In genomic region chr10:80075924-80076323, GRCm38 (mm10) we compare ENCODE assay signal across 9 mouse cellular contexts. TPM values are rescaled to one million over a fixed set of nuclear protein-coding genes. Genes with fewer than 3 reads are reported as not detected.
DNase-seq lines count a peak whose midpoint lies in the region; ATAC-seq and TF ChIP-seq lines count a peak whose summit lies in the region.
"Had no signal": no experiment of that assay in that cellular context is flagged by ENCODE, and none has a peak within 500 bp of the region (broad histone marks: within the 10 kb centered on the region; RNA-seq: fewer than 3 reads in every experiment).

No protein-coding gene starts in this region.

- peaks cover 42% of the 10 kb centered on the region for H3K79me2 ChIP-seq in macrophage (ENCODE audit: inconsistent target)

- H3K9ac ChIP-seq in neural tube, embryonic 15.5 days (replicated peaks): no peak overlapping the region
- H3K9ac ChIP-seq: neural tube, embryonic 13.5 days had no signal

- peaks cover 42% of the 10 kb centered on the region for H3K4me1 ChIP-seq in embryonic facial prominence, embryonic 10.5 days
- peaks cover 21% of the 10 kb centered on the region for H3K4me1 ChIP-seq in neural tube, embryonic 15.5 days

- no peak overlapping the region for H3K4me2 ChIP-seq in neural tube, embryonic 15.5 days

- peaks cover 46% of the 10 kb centered on the region for H3K36me3 ChIP-seq in embryonic facial prominence, embryonic 10.5 days (replicated peaks)
- peaks cover 38% of the 10 kb centered on the region for H3K36me3 ChIP-seq in macrophage (ENCODE audit: inconsistent target)
- peaks cover 31% of the 10 kb centered on the region for H3K36me3 ChIP-seq in neural tube, embryonic 15.5 days

- ATAC-seq in neural tube, embryonic 15.5 days (ENCODE audit: low FRiP score): no peak

- no peak overlapping the region for H3K4me3 ChIP-seq in gastrocnemius, adult 2 months
- H3K4me3 ChIP-seq in layer of hippocampus, adult 2 months: no peak overlapping the region
- no peak overlapping the region; the same call in 1 of the 2 replicates for H3K4me3 ChIP-seq in embryonic facial prominence, embryonic 10.5 days
- H3K4me3 ChIP-seq in macrophage (ENCODE audit: inconsistent target): no peak overlapping the region
- H3K4me3 ChIP-seq in neural tube, embryonic 15.5 days (replicated peaks): no peak overlapping the region
- H3K4me3 ChIP-seq: neural tube, embryonic 13.5 days had no signal

- peak overlapping the region; percentile 89 for H3K27ac ChIP-seq in gastrocnemius, adult 2 months
- peak overlapping the region; percentile 81; the same call in 1 of the 2 replicates for H3K27ac ChIP-seq in layer of hippocampus, adult 2 months
- H3K27ac ChIP-seq in embryonic facial prominence, embryonic 10.5 days (replicated peaks): peak overlapping the region; percentile 54; the same call in 1 of the 2 replicates
- peak overlapping the region; percentile 92 for H3K27ac ChIP-seq in macrophage
- no peak overlapping the region for H3K27ac ChIP-seq in neural tube, embryonic 15.5 days (replicated peaks)
- H3K27ac ChIP-seq: neural tube, embryonic 13.5 days had no signal

- no peak for DNase-seq in gastrocnemius, adult 2 months
- no peak for DNase-seq in gastrocnemius, postnatal 36 days
- DNase-seq in layer of hippocampus, adult 2 months (ENCODE audit: low spot score in 2 of 2): no peak
- DNase-seq in layer of hippocampus, postnatal 14 days (ENCODE audit: low spot score in 2 of 2): no peak
- DNase-seq in embryonic facial prominence, embryonic 10.5 days (ENCODE audit: low spot score): no peak
- DNase-seq in left cerebral cortex, postnatal 36 days (ENCODE audit: low spot score in 2 of 2): no peak

- WGBS in embryonic facial prominence, embryonic 10.5 days: 19% methylated on average over 1 of the region's 1 CpGs
- 89% methylated on average over 1 of the region's 1 CpGs for WGBS in macrophage (ENCODE audit: missing documents)
- WGBS in neural tube, embryonic 15.5 days: 47% methylated on average over 1 of the region's 1 CpGs

- H3K27me3 ChIP-seq in embryonic facial prominence, embryonic 10.5 days (replicated peaks; ENCODE audit: low read depth, poor library complexity, severe bottlenecking): no peaks in the 10 kb centered on the region
- H3K27me3 ChIP-seq in neural tube, embryonic 15.5 days (replicated peaks): no peaks in the 10 kb centered on the region
- H3K27me3 ChIP-seq: neural tube, embryonic 13.5 days had no signal

- H3K9me3 ChIP-seq in embryonic facial prominence, embryonic 10.5 days: no peaks in the 10 kb centered on the region
- H3K9me3 ChIP-seq in neural tube, embryonic 15.5 days (replicated peaks): no peaks in the 10 kb centered on the region
- H3K9me3 ChIP-seq: neural tube, embryonic 13.5 days had no signal

- no peak for TF ChIP-seq CTCF in gastrocnemius, adult 2 months (IDR thresholded peaks at IDR 0.05)
- TF ChIP-seq CTCF in layer of hippocampus, adult 2 months (conservative IDR thresholded peaks at IDR 0.05): no peak

- intact Hi-C loops in gastrocnemius, adult 2 months (cut with DNase I): no loop called here
- intact Hi-C loops in gastrocnemius, postnatal 36 days (cut with DNase I): loop anchor here (5.0 kb wide), 1 partner anchor 36 kb away; no protein-coding TSS in a partner anchor
- intact Hi-C loops in left cerebral cortex, postnatal 36 days (cut with DNase I): loop anchor here (5.0 kb wide), 1 partner anchor 36 kb away; no protein-coding TSS in a partner anchor

RNA-seq across cellular contexts. Expression of gene Gpx4, which starts 29.0 kb away (rescaled TPM):
- 100 to 1,000 TPM; 552 to 603 TPM for total RNA-seq in gastrocnemius, adult 2 months (2021)
- total RNA-seq in gastrocnemius, postnatal 36 days (2021): 100 to 1,000 TPM; 500 to 536 TPM
- total RNA-seq in layer of hippocampus, adult 2 months (2021): 100 to 1,000 TPM; 440 to 464 TPM
- total RNA-seq in layer of hippocampus, postnatal 14 days (2021): 100 to 1,000 TPM; 456 to 501 TPM
- polyA plus RNA-seq in embryonic facial prominence, embryonic 10.5 days (2016; fragmentation: Nextera tagmentation; extraction: Ambion mirVana): 618 and 672 TPM in 2 replicates
- total RNA-seq in macrophage (2018; cell fraction: chromatin; rRNA removed): 100 to 1,000 TPM in 8 of 26 experiments, 10 to 100 TPM in 18; 25.2 to 137 (median 85.2) TPM
- 100 to 1,000 TPM; 389 to 647 (median 497) TPM for total RNA-seq in macrophage (2018; cell fraction: cytosol; rRNA removed)
- total RNA-seq in macrophage (2018; cell fraction: nucleus; rRNA removed): 100 to 1,000 TPM in 20 of 26 experiments, 10 to 100 TPM in 6; 53.9 to 194 (median 123) TPM
- polyA plus RNA-seq in macrophage (2018): 427 to 512 TPM (median 481 TPM) in 3 replicates
- 559 and 600 TPM in 2 replicates for polyA plus RNA-seq in neural tube, embryonic 15.5 days (2015; fragmentation: Nextera tagmentation; extraction: Ambion mirVana)
- 100 to 1,000 TPM; 468 to 559 TPM for total RNA-seq in left cerebral cortex, postnatal 36 days (2021)

RNA-seq across cellular contexts. Expression of gene Sbno2, which starts 29.4 kb away (rescaled TPM):
- total RNA-seq in gastrocnemius, adult 2 months (2021): 1 to 10 TPM; 6.2 to 7.1 TPM
- total RNA-seq in gastrocnemius, postnatal 36 days (2021): 1 to 10 TPM; 4.5 to 7.3 TPM
- 10 to 100 TPM; 22.4 to 23.4 TPM for total RNA-seq in layer of hippocampus, adult 2 months (2021)
- total RNA-seq in layer of hippocampus, postnatal 14 days (2021): 10 to 100 TPM; 19.8 to 21.3 TPM
- 16.2 and 18.2 TPM in 2 replicates for polyA plus RNA-seq in embryonic facial prominence, embryonic 10.5 days (2016; fragmentation: Nextera tagmentation; extraction: Ambion mirVana)
- 1,000 to 10,000 TPM in 1 of 26 experiments, 100 to 1,000 TPM in 25; 193 to 1,010 (median 316) TPM for total RNA-seq in macrophage (2018; cell fraction: chromatin; rRNA removed)
- total RNA-seq in macrophage (2018; cell fraction: cytosol; rRNA removed): 100 to 1,000 TPM in 1 of 26 experiments, 10 to 100 TPM in 25; 35.5 to 111 (median 48.4) TPM
- 100 to 1,000 TPM; 103 to 721 (median 158) TPM for total RNA-seq in macrophage (2018; cell fraction: nucleus; rRNA removed)
- polyA plus RNA-seq in macrophage (2018): 23.7 to 43.6 TPM (median 42.5 TPM) in 3 replicates
- 11.7 and 12.8 TPM in 2 replicates for polyA plus RNA-seq in neural tube, embryonic 15.5 days (2015; fragmentation: Nextera tagmentation; extraction: Ambion mirVana)
- 10 to 100 TPM; 14.5 to 25.5 TPM for total RNA-seq in left cerebral cortex, postnatal 36 days (2021)

RNA-seq across cellular contexts. Expression of gene Polr2e, which starts 36.3 kb away (rescaled TPM):
- 10 to 100 TPM; 42.0 to 50.9 TPM for total RNA-seq in gastrocnemius, adult 2 months (2021)
- 10 to 100 TPM; 36.0 to 42.5 TPM for total RNA-seq in gastrocnemius, postnatal 36 days (2021)
- total RNA-seq in layer of hippocampus, adult 2 months (2021): 10 to 100 TPM; 77.8 to 79.1 TPM
- 10 to 100 TPM; 74.1 to 74.3 TPM for total RNA-seq in layer of hippocampus, postnatal 14 days (2021)
- 312 and 316 TPM in 2 replicates for polyA plus RNA-seq in embryonic facial prominence, embryonic 10.5 days (2016; fragmentation: Nextera tagmentation; extraction: Ambion mirVana)
- total RNA-seq in macrophage (2018; cell fraction: chromatin; rRNA removed): 10 to 100 TPM in 15 of 26 experiments, 1 to 10 TPM in 11; 2.7 to 32.6 (median 15.8) TPM
- total RNA-seq in macrophage (2018; cell fraction: cytosol; rRNA removed): 10 to 100 TPM; 24.1 to 50.6 (median 34.6) TPM
- total RNA-seq in macrophage (2018; cell fraction: nucleus; rRNA removed): 10 to 100 TPM in 17 of 26 experiments, 1 to 10 TPM in 9; 5.7 to 31.9 (median 11.6) TPM
- polyA plus RNA-seq in macrophage (2018): 51.6 to 65.8 TPM (median 54.3 TPM) in 3 replicates
- 134 and 148 TPM in 2 replicates for polyA plus RNA-seq in neural tube, embryonic 15.5 days (2015; fragmentation: Nextera tagmentation; extraction: Ambion mirVana)
- total RNA-seq in left cerebral cortex, postnatal 36 days (2021): 10 to 100 TPM; 69.2 to 83.6 TPM

RNA-seq across cellular contexts. Expression of gene Stk11, which starts 39.7 kb away (rescaled TPM):
- 100 to 1,000 TPM; 144 to 153 TPM for total RNA-seq in gastrocnemius, adult 2 months (2021)
- 100 to 1,000 TPM; 120 to 135 TPM for total RNA-seq in gastrocnemius, postnatal 36 days (2021)
- total RNA-seq in layer of hippocampus, adult 2 months (2021): 10 to 100 TPM; 96.8 to 97.7 TPM
- 10 to 100 TPM; 89.2 to 90.7 TPM for total RNA-seq in layer of hippocampus, postnatal 14 days (2021)
- polyA plus RNA-seq in embryonic facial prominence, embryonic 10.5 days (2016; fragmentation: Nextera tagmentation; extraction: Ambion mirVana): 16.1 and 17.5 TPM in 2 replicates
- total RNA-seq in macrophage (2018; cell fraction: chromatin; rRNA removed): 100 to 1,000 TPM in 25 of 26 experiments, 10 to 100 TPM in 1; 82.3 to 299 (median 163) TPM
- total RNA-seq in macrophage (2018; cell fraction: cytosol; rRNA removed): 100 to 1,000 TPM in 3 of 26 experiments, 10 to 100 TPM in 23; 66.1 to 109 (median 92.3) TPM
- total RNA-seq in macrophage (2018; cell fraction: nucleus; rRNA removed): 100 to 1,000 TPM in 19 of 26 experiments, 10 to 100 TPM in 7; 75.4 to 159 (median 118) TPM
- 72.6 to 106 TPM (median 79.6 TPM) in 3 replicates for polyA plus RNA-seq in macrophage (2018)
- 16.9 and 17.3 TPM in 2 replicates for polyA plus RNA-seq in neural tube, embryonic 15.5 days (2015; fragmentation: Nextera tagmentation; extraction: Ambion mirVana)
- total RNA-seq in left cerebral cortex, postnatal 36 days (2021): 100 to 1,000 TPM in 1 of 2 experiments, 10 to 100 TPM in 1; 94.4 to 100 TPM

RNA-seq across cellular contexts. Expression of gene Arhgap45, which starts 59.5 kb away (rescaled TPM):
- total RNA-seq in gastrocnemius, adult 2 months (2021): 1 to 10 TPM in 1 of 2 experiments, under 1 TPM in 1; 0.97 to 1.4 TPM
- 1 to 10 TPM; 1.1 to 2.7 TPM for total RNA-seq in gastrocnemius, postnatal 36 days (2021)
- total RNA-seq in layer of hippocampus, adult 2 months (2021): 1 to 10 TPM; 3.7 to 4.4 TPM
- 1 to 10 TPM; 3.8 to 3.9 TPM for total RNA-seq in layer of hippocampus, postnatal 14 days (2021)
- polyA plus RNA-seq in embryonic facial prominence, embryonic 10.5 days (2016; fragmentation: Nextera tagmentation; extraction: Ambion mirVana): 11.2 and 11.3 TPM in 2 replicates
- total RNA-seq in macrophage (2018; cell fraction: chromatin; rRNA removed): 100 to 1,000 TPM in 23 of 26 experiments, 10 to 100 TPM in 3; 60.1 to 650 (median 256) TPM
- total RNA-seq in macrophage (2018; cell fraction: cytosol; rRNA removed): 100 to 1,000 TPM in 7 of 26 experiments, 10 to 100 TPM in 19; 38.3 to 135 (median 73.0) TPM
- total RNA-seq in macrophage (2018; cell fraction: nucleus; rRNA removed): 100 to 1,000 TPM in 19 of 26 experiments, 10 to 100 TPM in 7; 53.9 to 429 (median 152) TPM
- 56.2 to 124 TPM (median 74.2 TPM) in 3 replicates for polyA plus RNA-seq in macrophage (2018)
- polyA plus RNA-seq in neural tube, embryonic 15.5 days (2015; fragmentation: Nextera tagmentation; extraction: Ambion mirVana): 2.0 and 13.7 TPM in 2 replicates
- total RNA-seq in left cerebral cortex, postnatal 36 days (2021): 1 to 10 TPM; 3.3 to 5.3 TPM
